Mouse (Mus musculus): Measurements from ENCODE around the gene Slc26a11. TPM values are rescaled to one million over a fixed set of nuclear protein-coding genes. Genes with fewer than 3 reads are reported as not detected.

The Slc26a11 gene
- total RNA-seq (2012; rRNA removed) = 4.4 and 7.4 TPM in 2 replicates

DNA sequence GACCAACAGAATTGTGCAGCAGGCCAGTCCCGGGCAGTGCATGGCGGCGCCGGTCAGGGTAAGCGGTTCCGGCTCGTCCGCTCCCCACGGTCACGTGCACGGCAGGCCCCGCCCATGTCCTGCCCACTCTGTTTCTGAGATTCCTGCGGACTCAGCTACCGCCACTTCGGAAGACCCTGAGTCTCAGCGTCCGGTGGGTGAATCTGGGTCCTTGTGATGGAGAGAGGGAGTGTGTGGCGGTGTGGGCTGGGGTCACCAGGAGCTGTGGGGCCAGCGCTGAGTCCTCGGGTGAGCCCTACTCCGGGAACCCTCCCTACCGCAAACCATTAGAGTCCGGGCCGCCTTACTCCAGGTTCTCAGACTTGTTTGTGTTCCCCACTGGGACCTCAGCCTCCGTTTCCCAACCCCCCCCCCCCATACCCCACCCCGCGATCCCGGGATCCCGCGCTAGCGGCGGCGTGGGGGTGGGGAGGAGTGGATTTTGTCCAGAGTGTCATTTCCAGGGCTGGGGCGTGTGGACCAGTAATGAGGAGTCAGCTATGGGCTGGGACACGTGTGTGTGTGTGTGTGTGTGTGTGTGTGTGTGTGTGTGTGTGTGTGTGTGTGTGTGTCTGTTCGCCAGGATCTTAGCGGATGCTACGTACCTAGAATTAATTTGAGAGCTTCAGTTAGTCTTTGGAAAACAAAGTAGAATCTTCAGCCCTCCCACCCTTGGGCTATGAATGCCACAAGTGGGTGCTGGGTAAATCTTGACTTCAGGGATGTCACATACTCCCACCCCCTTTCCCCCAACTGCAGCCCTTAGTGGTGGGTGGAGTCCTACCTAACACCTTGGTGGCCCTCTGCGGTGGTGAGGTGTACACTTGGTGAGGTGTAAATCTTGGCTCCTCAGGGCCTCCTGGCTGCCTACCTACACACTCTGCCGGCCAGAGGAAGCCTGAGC, at the start of gene Slc26a11, which contains the start of gene Sgsh:
Gene Slc26a11 (plus strand): TSS at position 115 of the 943 bp plus-strand sequence.
Gene Sgsh (minus strand): TSS at position 94 of the 943 bp plus-strand sequence.
- H3K4me3 ChIP-seq (ENCODE audit: insufficient read depth in 1 of 2, low read depth in 1 of 2, low read length in 2 of 2, poor library complexity in 1 of 2, severe bottlenecking in 1 of 2) = peak within 1 kb of the TSS; percentile 80 to 90
- H3K4me1 ChIP-seq (ENCODE audit: control insufficient read depth in 2 of 2, insufficient read depth in 2 of 2, low read length in 2 of 2, poor library complexity in 1 of 2) = peaks cover 0 to 4% of the 10 kb centered on the region in 2 experiments; a peak in 1 of 4 replicates
- peak; percentile 37 for DNase-seq (ENCODE audit: low read depth, low spot score)
- in situ Hi-C loops (cut with MboI; ENCODE audit: low sequenced_read_pairs in 2 of 2, unreplicated experiment in 2 of 2) = no loop called here
- peak within 1 kb of the TSS; percentile 77 for H3K9ac ChIP-seq (ENCODE audit: insufficient read depth, low read depth, low read length, poor library complexity, severe bottlenecking)
- no peak for TF ChIP-seq CHD2 (IDR thresholded peaks at IDR 0.05; ENCODE audit: low read depth, low read length)
- no peak for TF ChIP-seq MAFK (IDR thresholded peaks at IDR 0.05; ENCODE audit: insufficient read depth, low read depth, low read length)
- TF ChIP-seq ZNF384 (IDR thresholded peaks at IDR 0.05; ENCODE audit: low read depth, low read length) = no peak
- TF ChIP-seq ZC3H11A (IDR thresholded peaks at IDR 0.05; ENCODE audit: borderline replicate concordance, low read depth, low read length) = no peak
- TF ChIP-seq HCFC1 (IDR thresholded peaks at IDR 0.05; ENCODE audit: borderline replicate concordance, insufficient read depth, low read length) = no peak
- no peak within 1 kb of the TSS for H3K27ac ChIP-seq (ENCODE audit: insufficient read depth, low read depth, low read length, poor library complexity, severe bottlenecking)
- no peaks in the 10 kb centered on the region; the same call in 1 of the 2 replicates for H3K36me3 ChIP-seq (ENCODE audit: control insufficient read depth, insufficient read depth, low read length, poor library complexity, severe bottlenecking)
- no peaks in the 10 kb centered on the region for H3K9me3 ChIP-seq (ENCODE audit: control insufficient read depth, insufficient read depth, low read depth, low read length)

DNA sequence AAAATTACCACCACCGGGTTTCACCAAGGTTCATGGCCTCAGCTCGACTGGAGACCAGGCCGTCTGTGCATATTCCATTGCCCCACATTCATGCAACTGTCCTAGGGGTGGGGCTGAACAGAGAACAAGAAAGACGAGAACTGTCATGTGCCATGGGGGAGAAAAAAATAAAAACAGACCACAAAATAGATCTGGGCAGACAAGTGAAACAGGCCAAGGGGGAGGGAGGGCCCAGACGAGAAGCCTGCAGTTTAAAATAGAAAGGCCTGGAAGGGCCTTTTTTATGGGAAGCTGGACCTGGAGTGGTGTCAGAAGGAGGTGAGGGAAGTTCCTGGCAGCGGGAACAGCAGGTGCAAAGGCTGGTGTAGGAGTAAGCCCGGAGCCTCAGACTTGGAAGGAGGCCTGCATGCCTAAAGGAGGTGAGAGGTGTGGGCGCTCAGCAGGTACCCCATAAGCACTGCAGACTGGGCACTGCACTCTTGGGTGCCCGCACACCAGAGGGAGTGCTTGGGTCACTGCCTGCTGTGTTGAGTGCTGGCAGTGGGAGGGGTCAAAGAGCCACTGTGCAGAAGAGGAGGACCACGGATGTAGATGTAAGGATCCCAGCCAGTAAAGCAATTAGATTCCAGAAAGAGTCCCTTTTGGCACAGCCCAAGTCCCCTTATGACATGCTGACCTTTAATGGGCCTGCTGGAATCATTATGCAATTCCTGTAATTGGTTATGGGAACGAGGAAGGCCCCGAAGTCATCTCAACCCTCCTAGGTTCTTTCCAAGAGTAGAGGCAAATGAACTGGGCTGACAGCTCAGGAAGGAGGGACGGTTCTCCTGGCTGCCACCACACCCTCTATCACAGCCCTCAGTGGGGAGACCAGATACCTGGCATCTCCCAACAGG, 48.3 kb upstream of the Slc26a11 start:
- H3K27ac ChIP-seq (ENCODE audit: insufficient read depth, low read depth, low read length, poor library complexity, severe bottlenecking) = no peak overlapping the region
- no peaks in the 10 kb centered on the region for H3K9me3 ChIP-seq (ENCODE audit: control insufficient read depth, insufficient read depth, low read depth, low read length)
- no peak for DNase-seq (ENCODE audit: low read depth, low spot score)
- H3K36me3 ChIP-seq (ENCODE audit: control insufficient read depth, insufficient read depth, low read length, poor library complexity, severe bottlenecking) = no peaks in the 10 kb centered on the region
- no peak overlapping the region for H3K4me3 ChIP-seq (ENCODE audit: insufficient read depth in 1 of 2, low read depth in 1 of 2, low read length in 2 of 2, poor library complexity in 1 of 2, severe bottlenecking in 1 of 2)
- TF ChIP-seq CHD2 (IDR thresholded peaks at IDR 0.05; ENCODE audit: low read depth, low read length) = no peak
- no peak overlapping the region for H3K9ac ChIP-seq (ENCODE audit: insufficient read depth, low read depth, low read length, poor library complexity, severe bottlenecking)
- in situ Hi-C loops (cut with MboI; ENCODE audit: low sequenced_read_pairs in 2 of 2, unreplicated experiment in 2 of 2) = no loop called here
- peaks cover 3 to 11% of the 10 kb centered on the region in 2 experiments; a peak in 1 of 4 replicates for H3K4me1 ChIP-seq (ENCODE audit: control insufficient read depth in 2 of 2, insufficient read depth in 2 of 2, low read length in 2 of 2, poor library complexity in 1 of 2)

DNA sequence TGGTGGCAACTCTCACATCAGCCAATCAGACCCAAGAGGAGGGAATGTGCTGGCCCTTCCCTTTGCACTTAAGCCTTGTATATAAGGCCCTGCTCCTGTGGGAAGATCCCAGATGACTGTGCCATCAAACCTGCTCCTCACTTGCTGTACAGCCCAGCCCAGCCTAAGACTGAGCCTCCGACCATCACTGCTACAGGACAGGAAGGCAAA, 47.8 kb upstream of the Slc26a11 start, which contains the start of gene Card14:
Gene Card14 (plus strand): TSS at position 111 of the 210 bp plus-strand sequence.
- no peak within 1 kb of the TSS for H3K27ac ChIP-seq (ENCODE audit: insufficient read depth, low read depth, low read length, poor library complexity, severe bottlenecking)
- H3K4me3 ChIP-seq (ENCODE audit: insufficient read depth in 1 of 2, low read depth in 1 of 2, low read length in 2 of 2, poor library complexity in 1 of 2, severe bottlenecking in 1 of 2) = no peak within 1 kb of the TSS
- peaks cover 3 to 11% of the 10 kb centered on the region in 2 experiments; a peak in 1 of 4 replicates for H3K4me1 ChIP-seq (ENCODE audit: control insufficient read depth in 2 of 2, insufficient read depth in 2 of 2, low read length in 2 of 2, poor library complexity in 1 of 2)
- no peaks in the 10 kb centered on the region for H3K9me3 ChIP-seq (ENCODE audit: control insufficient read depth, insufficient read depth, low read depth, low read length)
- no peak within 1 kb of the TSS; the same call in 1 of the 2 replicates for H3K9ac ChIP-seq (ENCODE audit: insufficient read depth, low read depth, low read length, poor library complexity, severe bottlenecking)
- no peak for TF ChIP-seq ZC3H11A (IDR thresholded peaks at IDR 0.05; ENCODE audit: borderline replicate concordance, low read depth, low read length)
- TF ChIP-seq CHD2 (IDR thresholded peaks at IDR 0.05; ENCODE audit: low read depth, low read length) = no peak
- no peak for TF ChIP-seq MAFK (IDR thresholded peaks at IDR 0.05; ENCODE audit: insufficient read depth, low read depth, low read length)
- TF ChIP-seq ZNF384 (IDR thresholded peaks at IDR 0.05; ENCODE audit: low read depth, low read length) = no peak
- TF ChIP-seq HCFC1 (IDR thresholded peaks at IDR 0.05; ENCODE audit: borderline replicate concordance, insufficient read depth, low read length) = no peak
- in situ Hi-C loops (cut with MboI; ENCODE audit: low sequenced_read_pairs in 2 of 2, unreplicated experiment in 2 of 2) = no loop called here
- DNase-seq (ENCODE audit: low read depth, low spot score) = no peak
- no peaks in the 10 kb centered on the region for H3K36me3 ChIP-seq (ENCODE audit: control insufficient read depth, insufficient read depth, low read length, poor library complexity, severe bottlenecking)

DNA sequence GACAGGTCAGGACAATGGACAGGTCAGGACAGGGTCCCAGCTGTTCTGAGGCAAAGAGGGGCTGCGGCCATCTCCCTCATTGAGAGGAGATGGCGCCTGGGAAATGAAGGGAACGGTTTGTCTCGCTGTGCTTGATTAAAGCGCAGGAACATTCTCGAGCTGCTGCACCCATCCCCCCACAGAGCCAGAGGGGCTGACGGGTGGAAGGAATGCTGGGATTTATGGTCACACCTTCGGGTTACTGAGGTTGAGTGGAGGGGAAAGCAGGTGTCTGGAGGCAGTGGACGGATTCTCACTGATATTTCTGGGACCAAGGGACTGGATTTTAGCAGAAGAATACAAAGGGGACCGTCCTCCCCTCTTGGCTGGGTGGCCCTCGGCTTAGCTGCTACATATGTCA, 47.4 kb upstream of the Slc26a11 start:
- Histone ChIP-seq H3K27ac (ENCODE audit: insufficient read depth, low read depth, low read length, poor library complexity, severe bottlenecking) (no peak overlapping the region), H3K4me3 (ENCODE audit: insufficient read depth in 1 of 2, low read depth in 1 of 2, low read length in 2 of 2, poor library complexity in 1 of 2, severe bottlenecking in 1 of 2) (no peak overlapping the region), H3K36me3 (ENCODE audit: control insufficient read depth, insufficient read depth, low read length, poor library complexity, severe bottlenecking) (no peaks in the 10 kb centered on the region), H3K9ac (ENCODE audit: insufficient read depth, low read depth, low read length, poor library complexity, severe bottlenecking) (no peak overlapping the region; the same call in 1 of the 2 replicates), H3K4me1 (ENCODE audit: control insufficient read depth in 2 of 2, insufficient read depth in 2 of 2, low read length in 2 of 2, poor library complexity in 1 of 2) (peaks cover 3 to 11% of the 10 kb centered on the region in 2 experiments; a peak in 1 of 4 replicates), H3K9me3 (ENCODE audit: control insufficient read depth, insufficient read depth, low read depth, low read length) (no peaks in the 10 kb centered on the region)
- TF ChIP-seq HCFC1 (IDR thresholded peaks at IDR 0.05; ENCODE audit: borderline replicate concordance, insufficient read depth, low read length) (no peak), MAFK (IDR thresholded peaks at IDR 0.05; ENCODE audit: insufficient read depth, low read depth, low read length) (no peak), CHD2 (IDR thresholded peaks at IDR 0.05; ENCODE audit: low read depth, low read length) (no peak), ZNF384 (IDR thresholded peaks at IDR 0.05; ENCODE audit: low read depth, low read length) (no peak), ZC3H11A (IDR thresholded peaks at IDR 0.05; ENCODE audit: borderline replicate concordance, low read depth, low read length) (no peak)
- DNase-seq (ENCODE audit: low read depth, low spot score) = no peak
- in situ Hi-C loops (cut with MboI; ENCODE audit: low sequenced_read_pairs in 2 of 2, unreplicated experiment in 2 of 2) = no loop called here

All from ES-E14 (cell line).